Mouse (Mus musculus) kidney, adult 8-10 months (tissue): ENCODE results near the gene Isoc2a.

Experiments
- DNase-seq, 2 experiments: peaks; one replicate each; pipeline ENCODE4 v3.0.0; 2022

The Isoc2a gene

GRCm38 (mm10) chr7:4943223-4943815 lies 66.4 kb downstream of the Isoc2a start:
- peak; percentile 94 to 97 for DNase-seq
